Mouse (Mus musculus): ENCODE results near the gene Tcf25. TPM values are rescaled to one million over a fixed set of nuclear protein-coding genes. Genes with fewer than 3 reads are reported as not detected.
"Not testable (repeated sequence)": the region's sequence is repeated elsewhere in the genome, so short reads cannot be mapped to it uniquely, and the experiment has no call there.

The Tcf25 gene
- polyA plus RNA-seq, 1 experiment from 2014 or later = 207 TPM

GRCm38 (mm10) chr8:123412560-123413170 lies 39.1 kb downstream of the Tcf25 start:
- H3K4me2 ChIP-seq = peak overlapping the region; percentile 93
- peak overlapping the region; percentile 98 for H3K27ac ChIP-seq
- no peaks in the 10 kb centered on the region for H3K27me3 ChIP-seq
- H3K4me1 ChIP-seq = peaks cover 64% of the 10 kb centered on the region
- ATAC-seq = peak; percentile 46
- peaks cover 8% of the 10 kb centered on the region for H3K36me3 ChIP-seq (ENCODE audit: poor library complexity, severe bottlenecking)
- no peaks in the 10 kb centered on the region for H3K9me3 ChIP-seq (replicated peaks)
- peak overlapping the region; percentile 100 for H3K9ac ChIP-seq
- 1% methylated on average over 12 of the region's 12 CpGs for WGBS
- H3K4me3 ChIP-seq = peak overlapping the region; percentile 94

GRCm38 (mm10) chr8:123414255-123414654 lies 40.7 kb downstream of the Tcf25 start:
- H3K9ac ChIP-seq = peak overlapping the region; percentile 100
- peaks cover 54% of the 10 kb centered on the region for H3K4me1 ChIP-seq
- 13% methylated on average over 9 of the region's 9 CpGs for WGBS
- peaks cover 23% of the 10 kb centered on the region for H3K36me3 ChIP-seq (ENCODE audit: poor library complexity, severe bottlenecking)
- H3K9me3 ChIP-seq (replicated peaks) = no peaks in the 10 kb centered on the region
- H3K4me2 ChIP-seq = peak overlapping the region; percentile 93
- peak overlapping the region; percentile 94 for H3K4me3 ChIP-seq
- H3K27me3 ChIP-seq = no peaks in the 10 kb centered on the region
- H3K27ac ChIP-seq = peak overlapping the region; percentile 98; the same call in 1 of the 2 replicates
- ATAC-seq = no peak

GRCm38 (mm10) chr8:123414997-123415696 lies 41.6 kb downstream of the Tcf25 start:
- peak overlapping the region; percentile 93 for H3K4me2 ChIP-seq
- peaks cover 45% of the 10 kb centered on the region for H3K4me1 ChIP-seq
- not testable (repeated sequence) for H3K9me3 ChIP-seq (replicated peaks); H3K9ac ChIP-seq; H3K27me3 ChIP-seq; ATAC-seq; H3K27ac ChIP-seq
- 92% methylated on average over 5 of the region's 5 CpGs for WGBS
- peak overlapping the region; percentile 94 for H3K4me3 ChIP-seq
- peaks cover 32% of the 10 kb centered on the region for H3K36me3 ChIP-seq (ENCODE audit: poor library complexity, severe bottlenecking)

- H3K4me1 ChIP-seq = peaks cover 46% of the 10 kb centered on the region
- peaks cover 43% of the 10 kb centered on the region for H3K36me3 ChIP-seq (ENCODE audit: poor library complexity, severe bottlenecking)
- no peak for ATAC-seq
- peak overlapping the region; percentile 93 for H3K4me2 ChIP-seq
- H3K9me3 ChIP-seq (replicated peaks) = no peaks in the 10 kb centered on the region
- H3K27ac ChIP-seq = no peak overlapping the region
- H3K4me3 ChIP-seq = peak overlapping the region; percentile 94; the same call in 1 of the 2 replicates
- H3K27me3 ChIP-seq = no peaks in the 10 kb centered on the region
- WGBS = 84% methylated on average over 8 of the region's 8 CpGs
- H3K9ac ChIP-seq = no peak overlapping the region
Measured at GRCm38 (mm10) chr8:123415967-123416943, 42.7 kb downstream of the Tcf25 start.

- Histone ChIP-seq H3K27ac (no peak overlapping the region), H3K9ac (0 out of 2 replicates have a peak overlapping the region, but pooled peaks have one; percentile 16), H3K4me2 (peak overlapping the region; percentile 41), H3K27me3 (no peaks in the 10 kb centered on the region), H3K4me3 (0 out of 2 replicates have a peak overlapping the region, but pooled peaks have one; percentile 3), H3K4me1 (peaks cover 48% of the 10 kb centered on the region), H3K36me3 (ENCODE audit: poor library complexity, severe bottlenecking) (peaks cover 50% of the 10 kb centered on the region), H3K9me3 (replicated peaks) (no peaks in the 10 kb centered on the region)
- no peak for ATAC-seq
- 82% methylated on average over 8 of the region's 8 CpGs for WGBS
Measured at GRCm38 (mm10) chr8:123416944-123417555, 43.5 kb downstream of the Tcf25 start.

- 90% methylated on average over 4 of the region's 4 CpGs for WGBS
- ATAC-seq = no peak
- H3K9me3 ChIP-seq (replicated peaks) = no peaks in the 10 kb centered on the region
- no peak overlapping the region for H3K4me3 ChIP-seq
- no peak overlapping the region for H3K9ac ChIP-seq
- H3K4me2 ChIP-seq = no peak overlapping the region
- H3K36me3 ChIP-seq (ENCODE audit: poor library complexity, severe bottlenecking) = peaks cover 65% of the 10 kb centered on the region
- no peaks in the 10 kb centered on the region for H3K27me3 ChIP-seq
- H3K27ac ChIP-seq = no peak overlapping the region
- peaks cover 32% of the 10 kb centered on the region for H3K4me1 ChIP-seq
Measured at GRCm38 (mm10) chr8:123419711-123420110, 46.2 kb downstream of the Tcf25 start.

- Histone ChIP-seq H3K4me3 (no peak overlapping the region), H3K9me3 (replicated peaks) (no peaks in the 10 kb centered on the region), H3K27me3 (no peaks in the 10 kb centered on the region), H3K9ac (no peak overlapping the region), H3K36me3 (ENCODE audit: poor library complexity, severe bottlenecking) (peaks cover 65% of the 10 kb centered on the region), H3K4me1 (peaks cover 25% of the 10 kb centered on the region), H3K27ac (no peak overlapping the region), H3K4me2 (no peak overlapping the region)
- peak; percentile 44; the same call in 1 of the 2 replicates for ATAC-seq
- WGBS = 95% methylated on average over 34 of the region's 34 CpGs
Measured at GRCm38 (mm10) chr8:123420525-123421281, 47.1 kb downstream of the Tcf25 start.

- H3K4me2 ChIP-seq = 0 out of 2 replicates have a peak overlapping the region, but pooled peaks have one; percentile 10
- ATAC-seq = no peak
Measured at GRCm38 (mm10) chr8:123421325-123421724, 47.8 kb downstream of the Tcf25 start.

GRCm38 (mm10) chr8:123422056-123422780 lies 48.7 kb downstream of the Tcf25 start:
- Histone ChIP-seq H3K9ac (no peak overlapping the region), H3K27ac (no peak overlapping the region; the same call in 1 of the 2 replicates), H3K9me3 (replicated peaks) (peaks cover 10% of the 10 kb centered on the region; the same call in 1 of the 2 replicates), H3K4me3 (no peak overlapping the region), H3K36me3 (ENCODE audit: poor library complexity, severe bottlenecking) (peaks cover 60% of the 10 kb centered on the region), H3K4me2 (peak overlapping the region; percentile 35), H3K27me3 (no peaks in the 10 kb centered on the region), H3K4me1 (peaks cover 12% of the 10 kb centered on the region)
- WGBS = 20% methylated on average over 16 of the region's 17 CpGs
- ATAC-seq = peak; percentile 74

More at GRCm38 (mm10) chr8:123421325-123421724, 47.8 kb downstream of the Tcf25 start:
- no peak overlapping the region for H3K27ac ChIP-seq
- peak overlapping the region; percentile 8; the same call in 1 of the 2 replicates for H3K9ac ChIP-seq
- H3K4me1 ChIP-seq = peaks cover 21% of the 10 kb centered on the region
- H3K9me3 ChIP-seq (replicated peaks) = 0 out of 2 replicates have a peak, but pooled peaks cover under 1% of the 10 kb centered on the region
- H3K4me3 ChIP-seq = no peak overlapping the region
- H3K36me3 ChIP-seq (ENCODE audit: poor library complexity, severe bottlenecking) = peaks cover 65% of the 10 kb centered on the region
- WGBS = 91% methylated on average over 19 of the region's 19 CpGs
- H3K27me3 ChIP-seq = no peaks in the 10 kb centered on the region

GRCm38 (mm10) chr8:123422781-123423159 lies 49.2 kb downstream of the Tcf25 start:
- H3K4me2 ChIP-seq = no peak overlapping the region
- 0 out of 2 replicates have a peak, but pooled peaks have one; percentile 28 for ATAC-seq
- no peak overlapping the region for H3K4me3 ChIP-seq
- 10% methylated on average over 3 of the region's 3 CpGs for WGBS
- no peak overlapping the region for H3K9ac ChIP-seq
- H3K4me1 ChIP-seq = peaks cover 8% of the 10 kb centered on the region; the same call in 1 of the 2 replicates
- H3K27me3 ChIP-seq = no peaks in the 10 kb centered on the region
- H3K36me3 ChIP-seq (ENCODE audit: poor library complexity, severe bottlenecking) = peaks cover 56% of the 10 kb centered on the region
- H3K27ac ChIP-seq = no peak overlapping the region; the same call in 1 of the 2 replicates
- H3K9me3 ChIP-seq (replicated peaks) = peaks cover 15% of the 10 kb centered on the region
